Mouse (Mus musculus) bone marrow macrophage, adult 2 months (primary cell): ENCODE data around the gene Aldh4a1.

Source experiments
- CTCF ChIP-seq: IDR thresholded peaks from 2 replicates; pipeline ENCODE4 v1.5.1; 2012; ENCODE audit warnings: low read depth, mild to moderate bottlenecking, low read length, moderate library complexity
- POLR2A ChIP-seq: IDR thresholded peaks from 2 replicates; pipeline ENCODE4 v1.6.1; 2012; ENCODE audit warnings: mild to moderate bottlenecking, low read depth, low read length, borderline replicate concordance

DNA sequence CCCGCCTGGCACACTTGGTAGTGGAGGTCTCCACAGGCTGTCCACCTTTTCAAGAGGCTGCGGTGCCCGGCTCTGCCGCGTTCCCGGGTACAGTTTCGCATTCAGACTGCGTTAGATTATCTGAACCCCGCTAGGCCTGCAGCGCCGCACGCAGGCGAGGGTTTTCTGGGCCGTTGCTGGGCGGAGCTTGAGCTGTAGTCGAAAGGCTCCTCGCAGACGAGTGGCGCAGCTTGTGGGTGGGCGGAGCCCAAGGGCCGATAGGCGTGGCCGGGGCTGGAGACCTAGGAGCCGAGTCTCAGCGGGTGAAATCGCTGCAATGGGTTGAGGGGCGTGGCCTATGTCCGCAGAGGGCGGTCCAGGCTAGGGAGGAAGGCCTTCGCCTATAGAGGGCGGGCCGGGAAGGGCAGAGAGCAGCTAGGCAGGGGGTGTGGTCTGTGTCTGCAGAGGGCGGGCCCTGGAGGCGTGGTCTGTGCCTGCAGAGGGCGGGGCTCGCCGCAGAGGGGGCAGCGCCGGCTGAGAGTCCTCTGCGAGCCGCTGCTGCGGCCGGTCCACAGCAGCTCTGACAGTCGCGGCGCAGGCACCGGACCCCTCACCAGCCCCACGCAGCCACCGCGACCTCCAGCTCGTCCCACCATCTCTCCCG lies 48.4 kb upstream of the Aldh4a1 start:
- TF ChIP-seq CTCF (no peak), POLR2A (peak; percentile 53)
